Mouse (Mus musculus) inflammation-experienced regulatory T-cells, adult 16 weeks (primary cell): ENCODE results near the gene Coq10a. TPM values are rescaled to one million over a fixed set of nuclear protein-coding genes. Genes with fewer than 3 reads are reported as not detected.

Experiments used
- polyA plus RNA-seq: library from polyadenylated mRNA; unstranded; fragments of 100-300 nt; shearing (Covaris generic); gene quantifications from one replicate; pipeline ENCODE4 v1.2.1, GENCODE M21; 2017

Gene Coq10a
- 12.5 TPM for polyA plus RNA-seq

GRCm38 (mm10) chr10:128368402-128369217, at the start of gene Coq10a:
TSS of gene Coq10a (minus strand) at chr10:128368997.

GRCm38 (mm10) chr10:128411211-128412054, 42.6 kb upstream of the Coq10a start, which contains the start of the genes Nabp2 and Rnf41:
TSS of gene Nabp2 (minus strand) at chr10:128411492.
TSS of gene Rnf41 (plus strand) at chr10:128411657.

GRCm38 (mm10) chr10:128401056-128401455, 32.3 kb upstream of the Coq10a start, which contains the start of gene Slc39a5:
TSS of gene Slc39a5 (minus strand) at chr10:128401229.

GRCm38 (mm10) chr10:128376455-128377211, 7.8 kb upstream of the Coq10a start, which contains the start of gene Ankrd52:
TSS of gene Ankrd52 (plus strand) at chr10:128377115.

GRCm38 (mm10) chr10:128337306-128338181, 31.3 kb downstream of the Coq10a start, which contains the start of gene Cs:
TSS of gene Cs (plus strand) at chr10:128337734.

GRCm38 (mm10) chr10:128322141-128323108, 46.4 kb downstream of the Coq10a start, which contains the start of gene Cnpy2:
TSS of gene Cnpy2 (plus strand) at chr10:128322459.

Other genes with a start within 250 kb of the Coq10a start
- gene Rbms2, start 188.7 kb downstream of the Coq10a start, polyA plus RNA-seq: 35.0 TPM
- gene Gls2, start 174.5 kb downstream of the Coq10a start, polyA plus RNA-seq: 0.48 TPM
- gene Spryd4, start 157.2 kb downstream of the Coq10a start, polyA plus RNA-seq: 15.4 TPM
- not detected for gene Mip, start 143.2 kb downstream of the Coq10a start, polyA plus RNA-seq
- 27.6 TPM for gene Timeless, start 136.9 kb downstream of the Coq10a start, polyA plus RNA-seq
- gene Apon, start 114.9 kb downstream of the Coq10a start, polyA plus RNA-seq: not detected
- not detected for gene Apof, start 100.3 kb downstream of the Coq10a start, polyA plus RNA-seq
- 92.9 TPM for gene Stat2, start 98.4 kb downstream of the Coq10a start, polyA plus RNA-seq
- not detected for gene Il23a, start 70.2 kb downstream of the Coq10a start, polyA plus RNA-seq
- gene Pan2, start 65.7 kb downstream of the Coq10a start, polyA plus RNA-seq: 54.5 TPM
- 151 TPM for gene Cnpy2, start 46.5 kb downstream of the Coq10a start, polyA plus RNA-seq
- gene Cs, start 31.3 kb downstream of the Coq10a start, polyA plus RNA-seq: 200 TPM
- gene Ankrd52, start 8.1 kb upstream of the Coq10a start, polyA plus RNA-seq: 2.0 TPM
- gene Slc39a5, start 32.2 kb upstream of the Coq10a start, polyA plus RNA-seq: 0.71 TPM
- 130 TPM for gene Nabp2, start 42.5 kb upstream of the Coq10a start, polyA plus RNA-seq
- 58.1 TPM for gene Rnf41, start 42.7 kb upstream of the Coq10a start, polyA plus RNA-seq
- 143 TPM for gene Smarcc2, start 90.3 kb upstream of the Coq10a start, polyA plus RNA-seq
- 1,346 TPM for gene Myl6, start 125.1 kb upstream of the Coq10a start, polyA plus RNA-seq
- gene Myl6b, start 129.7 kb upstream of the Coq10a start, polyA plus RNA-seq: 5.6 TPM
- 212 TPM for gene Esyt1, start 156.9 kb upstream of the Coq10a start, polyA plus RNA-seq
- gene Zc3h10, start 178.8 kb upstream of the Coq10a start, polyA plus RNA-seq: 40.2 TPM
- gene Rpl41, start 180.3 kb upstream of the Coq10a start, polyA plus RNA-seq: 2,472 TPM
- 35.3 TPM for gene Pa2g4, start 197.0 kb upstream of the Coq10a start, polyA plus RNA-seq
- 12.6 TPM for gene Erbb3, start 220.7 kb upstream of the Coq10a start, polyA plus RNA-seq